Comparison of ENCODE assay signal across 8 mouse cellular contexts in genomic region chr3:69044645-69045399, GRCm38 (mm10). TPM values are rescaled to one million over a fixed set of nuclear protein-coding genes. Genes with fewer than 3 reads are reported as not detected.
DNase-seq lines count a peak whose midpoint lies in the region; ATAC-seq and TF ChIP-seq lines count a peak whose summit lies in the region.

TSS of gene Trim59 (minus strand) at chr3:69044755.

- DNase-seq in ES-E14 (ENCODE audit: low read depth, low spot score) = peak; percentile 90
- peak; percentile 89 for DNase-seq in cerebellum, adult 11 months
- peak; percentile 97 for DNase-seq in forebrain, embryonic 14.5 days (ENCODE audit: low spot score)
- DNase-seq in heart, postnatal 14 days = peak; percentile 89 to 94
- DNase-seq in layer of hippocampus, adult 11-12 months (ENCODE audit: low spot score) = peak; percentile 88
- DNase-seq in liver, postnatal 0 days = peak; percentile 93
- peak; percentile 61 for DNase-seq in telencephalon, adult 2 months (ENCODE audit: low read depth, low spot score)

- peak within 1 kb of the TSS; percentile 97 for H3K9ac ChIP-seq in ES-E14 (ENCODE audit: insufficient read depth, low read depth, low read length, poor library complexity, severe bottlenecking)
- H3K9ac ChIP-seq in forebrain, embryonic 14.5 days (ENCODE audit: low read length) = peak within 1 kb of the TSS; percentile 95
- peak within 1 kb of the TSS; percentile 71 for H3K9ac ChIP-seq in liver, postnatal 0 days (replicated peaks)
- peak within 1 kb of the TSS; percentile 89 for H3K9ac ChIP-seq in neural tube, embryonic 13.5 days

- H3K4me2 ChIP-seq in forebrain, embryonic 14.5 days (ENCODE audit: low read length) = peak within 1 kb of the TSS; percentile 70
- H3K4me2 ChIP-seq in liver, postnatal 0 days (ENCODE audit: low read depth, low read length) = peak within 1 kb of the TSS; percentile 89
- H3K4me2 ChIP-seq in neural tube, embryonic 13.5 days = peak within 1 kb of the TSS; percentile 64

- peak within 1 kb of the TSS; percentile 89 to 99 for H3K4me3 ChIP-seq in ES-E14 (ENCODE audit: insufficient read depth in 1 of 2, low read depth in 1 of 2, low read length in 2 of 2, poor library complexity in 1 of 2, severe bottlenecking in 1 of 2)
- peak within 1 kb of the TSS; percentile 88 for H3K4me3 ChIP-seq in forebrain, embryonic 14.5 days (ENCODE audit: low read depth, low read length)
- peak within 1 kb of the TSS; percentile 88 for H3K4me3 ChIP-seq in liver, postnatal 0 days (ENCODE audit: low read depth, low read length)
- peak within 1 kb of the TSS; percentile 78 for H3K4me3 ChIP-seq in neural tube, embryonic 13.5 days

- in situ Hi-C loops in ES-E14 (cut with MboI; ENCODE audit: low sequenced_read_pairs in 2 of 2, unreplicated experiment in 2 of 2) = loop anchor here in 1 of 2 experiments (25.0 kb wide), 1 partner anchor 692 kb away; no protein-coding TSS in a partner anchor

- H3K9me3 ChIP-seq in ES-E14 (ENCODE audit: control insufficient read depth, insufficient read depth, low read depth, low read length) = no peaks in the 10 kb centered on the region
- H3K9me3 ChIP-seq in forebrain, embryonic 14.5 days (replicated peaks; ENCODE audit: control insufficient read depth, low read length) = no peaks in the 10 kb centered on the region
- H3K9me3 ChIP-seq in liver, postnatal 0 days (ENCODE audit: low read length) = no peaks in the 10 kb centered on the region
- H3K9me3 ChIP-seq in neural tube, embryonic 13.5 days = no peaks in the 10 kb centered on the region

- peak; percentile 98 for ATAC-seq in forebrain, embryonic 14.5 days
- peak; percentile 95 for ATAC-seq in liver, postnatal 0 days
- ATAC-seq in neural tube, embryonic 13.5 days (ENCODE audit: low read depth) = peak; percentile 97

- TF ChIP-seq EP300 in liver, postnatal 0 days (IDR thresholded peaks at IDR 0.05; ENCODE audit: low read depth) = no peak; the same call in 1 of the 2 replicates

- WGBS in forebrain, embryonic 14.5 days = under 1% methylated on average over 75 of the region's 80 CpGs
- under 1% methylated on average over 61 of the region's 80 CpGs for WGBS in liver, postnatal 0 days (ENCODE audit: insufficient replicate concordance)
- WGBS in neural tube, embryonic 13.5 days = under 1% methylated on average over 71 of the region's 80 CpGs

- H3K27me3 ChIP-seq in forebrain, embryonic 14.5 days (replicated peaks; ENCODE audit: control insufficient read depth, insufficient read depth, low read length) = no peaks in the 10 kb centered on the region
- H3K27me3 ChIP-seq in liver, postnatal 0 days (ENCODE audit: insufficient read depth, low read length) = no peaks in the 10 kb centered on the region
- no peaks in the 10 kb centered on the region for H3K27me3 ChIP-seq in neural tube, embryonic 13.5 days

- H3K36me3 ChIP-seq in ES-E14 (ENCODE audit: control insufficient read depth, insufficient read depth, low read length, poor library complexity, severe bottlenecking) = peaks cover 10% of the 10 kb centered on the region
- H3K36me3 ChIP-seq in forebrain, embryonic 14.5 days (ENCODE audit: control insufficient read depth, insufficient read depth, low read length) = peaks cover 11% of the 10 kb centered on the region
- peaks cover 17% of the 10 kb centered on the region; the same call in 1 of the 2 replicates for H3K36me3 ChIP-seq in liver, postnatal 0 days (replicated peaks; ENCODE audit: insufficient read depth, low read length)
- peaks cover 10% of the 10 kb centered on the region; the same call in 1 of the 2 replicates for H3K36me3 ChIP-seq in neural tube, embryonic 13.5 days

- TF ChIP-seq CTCF in liver, postnatal 0 days (IDR thresholded peaks at IDR 0.05; ENCODE audit: low read depth) = no peak; the same call in 1 of the 2 replicates

- H3K4me1 ChIP-seq in ES-E14 (ENCODE audit: control insufficient read depth in 2 of 2, insufficient read depth in 2 of 2, low read length in 2 of 2, poor library complexity in 1 of 2) = peaks cover 6 to 7% of the 10 kb centered on the region in 2 experiments; a peak in 2 of 4 replicates
- H3K4me1 ChIP-seq in forebrain, embryonic 14.5 days (ENCODE audit: control insufficient read depth, insufficient read depth, low read length) = peaks cover 13% of the 10 kb centered on the region
- H3K4me1 ChIP-seq in liver, postnatal 0 days (ENCODE audit: insufficient read depth) = peaks cover 12% of the 10 kb centered on the region
- peaks cover 25% of the 10 kb centered on the region for H3K4me1 ChIP-seq in neural tube, embryonic 13.5 days (replicated peaks)

- intact Hi-C loops in heart, postnatal 14 days (cut with DNase I) = no loop called here

- peak within 1 kb of the TSS; percentile 96 for H3K27ac ChIP-seq in ES-E14 (ENCODE audit: insufficient read depth, low read depth, low read length, poor library complexity, severe bottlenecking)
- H3K27ac ChIP-seq in forebrain, embryonic 14.5 days (ENCODE audit: low read depth, low read length) = peak within 1 kb of the TSS; percentile 91
- peak within 1 kb of the TSS; percentile 90 for H3K27ac ChIP-seq in liver, postnatal 0 days (ENCODE audit: low read depth)
- peak within 1 kb of the TSS; percentile 94 for H3K27ac ChIP-seq in neural tube, embryonic 13.5 days (replicated peaks)

TF ChIP-seq in ES-E14, 5 proteins besides CTCF, POLR2A, EP300 and RAD21:
- TF ChIP-seq HCFC1 (IDR thresholded peaks at IDR 0.05; ENCODE audit: borderline replicate concordance, insufficient read depth, low read length) (no peak; the same call in 1 of the 2 replicates), CHD2 (IDR thresholded peaks at IDR 0.05; ENCODE audit: low read depth, low read length) (peak; percentile 88)

RNA-seq across cellular contexts. Expression of gene Trim59, which starts in this region (rescaled TPM):
- total RNA-seq in ES-E14 (2012; rRNA removed) = 52.1 and 59.7 TPM in 2 replicates
- polyA plus RNA-seq in forebrain, embryonic 14.5 days (2014; fragmentation: Nextera tagmentation; extraction: Ambion mirVana) = 72.4 and 82.6 TPM in 2 replicates
- 1 to 10 TPM; 5.7 to 8.7 TPM for total RNA-seq in heart, postnatal 14 days (2021)
- polyA plus RNA-seq in liver, postnatal 0 days (2015; fragmentation: Nextera tagmentation; extraction: Ambion mirVana) = 47.8 and 53.8 TPM in 2 replicates
- 38.0 and 47.3 TPM in 2 replicates for polyA plus RNA-seq in neural tube, embryonic 13.5 days (2015; fragmentation: Nextera tagmentation; extraction: Ambion mirVana)

Comparison
In these comparisons a context has a peak if more than half of its experiments do, and no peak if none do; other contexts are left out.
1. Peak in every context shown above with its lines: DNase-seq, ATAC-seq, H3K4me3 ChIP-seq and H3K27ac ChIP-seq.